Mouse (Mus musculus): ENCODE data around the gene Arhgap10.

Arhgap10 gene

DNA sequence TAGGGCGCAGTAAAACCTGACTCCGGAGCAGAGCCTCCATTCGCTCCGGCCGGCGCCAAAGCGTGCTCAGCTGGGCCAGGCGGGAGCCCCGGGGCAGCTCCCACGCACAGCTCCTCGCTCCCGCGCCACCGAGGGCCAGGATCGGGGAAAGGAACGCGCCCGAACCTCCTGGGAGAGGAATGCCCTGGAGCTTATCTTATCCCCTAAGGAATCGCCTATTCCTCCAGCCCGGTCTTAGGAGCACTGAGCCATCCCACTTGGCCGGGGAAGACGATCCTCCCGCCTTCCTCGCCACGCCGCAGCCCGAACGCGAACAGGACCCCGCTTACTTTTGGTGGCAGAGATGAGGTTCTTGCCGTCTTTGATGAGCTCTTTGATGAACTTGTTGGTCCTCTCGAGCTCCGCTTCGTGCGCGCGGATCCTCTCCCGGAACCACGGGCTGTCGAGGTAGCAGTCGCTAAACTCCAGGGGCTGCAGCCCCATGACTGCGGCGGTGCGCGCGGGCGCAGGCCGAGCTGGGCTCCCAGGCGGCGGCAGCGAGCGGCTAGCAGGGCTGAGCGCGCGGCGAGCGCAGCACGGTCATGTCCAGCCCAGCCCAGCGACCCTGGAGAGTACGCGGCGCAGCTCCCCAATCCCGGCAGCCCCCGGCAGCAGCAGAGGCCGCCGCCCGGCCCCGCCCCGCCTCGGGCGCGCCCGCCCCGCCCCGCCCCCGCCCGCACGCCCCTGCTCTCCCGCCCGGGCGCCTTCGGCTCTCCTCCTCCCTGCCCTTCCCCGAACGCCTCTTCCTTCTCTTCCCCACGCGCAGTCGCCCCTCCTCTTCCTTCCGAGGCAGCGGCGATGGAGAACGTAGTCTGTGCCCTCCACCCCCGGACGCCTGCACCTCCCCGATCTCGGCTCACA is at the start of gene Arhgap10:
Gene Arhgap10 (minus strand): TSS at position 653 of the 900 bp plus-strand sequence.
- peak; percentile 86 for DNase-seq (ENCODE audit: low spot score)

DNA sequence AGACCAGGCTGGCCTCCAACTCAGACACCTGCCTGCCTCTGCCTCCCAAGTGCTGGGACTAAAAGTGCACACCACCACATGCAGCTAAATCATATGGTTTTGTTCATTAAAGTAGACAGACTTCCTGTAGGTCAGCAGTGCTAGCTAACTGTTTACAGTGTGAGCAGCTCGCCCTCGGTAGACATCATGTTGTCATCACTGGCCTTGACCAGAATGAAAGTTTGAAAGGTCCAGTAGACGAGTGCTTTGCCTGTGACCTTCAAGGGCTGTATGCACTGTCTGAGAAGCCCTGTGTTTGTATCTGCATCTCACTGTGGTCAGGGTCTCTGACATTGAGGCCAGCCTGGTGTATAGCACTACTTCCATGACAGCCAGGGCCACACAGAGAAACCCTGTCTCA is 43.7 kb upstream of the Arhgap10 start:
- no peak for DNase-seq (ENCODE audit: low spot score)

DNA sequence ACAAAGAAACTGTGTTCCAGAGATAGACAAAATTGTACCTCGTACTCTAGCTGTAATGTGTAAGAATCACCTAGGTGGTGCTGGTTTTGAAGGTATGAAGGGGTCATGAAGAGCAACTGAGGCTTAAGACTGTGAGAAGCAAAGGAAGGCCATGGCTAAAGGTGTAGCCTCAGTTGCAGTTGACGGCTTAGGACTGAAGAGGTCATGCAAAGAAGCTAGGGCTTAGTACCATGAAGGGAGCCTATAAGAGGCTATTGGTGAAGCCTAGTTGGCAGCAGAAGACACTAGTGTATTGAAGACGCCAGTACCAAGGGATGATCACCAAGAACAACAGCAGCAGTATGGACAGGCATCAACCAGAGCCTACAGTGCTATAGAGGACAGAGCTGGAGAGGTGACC is 34.7 kb upstream of the Arhgap10 start:
- DNase-seq (ENCODE audit: low spot score): no peak

DNA sequence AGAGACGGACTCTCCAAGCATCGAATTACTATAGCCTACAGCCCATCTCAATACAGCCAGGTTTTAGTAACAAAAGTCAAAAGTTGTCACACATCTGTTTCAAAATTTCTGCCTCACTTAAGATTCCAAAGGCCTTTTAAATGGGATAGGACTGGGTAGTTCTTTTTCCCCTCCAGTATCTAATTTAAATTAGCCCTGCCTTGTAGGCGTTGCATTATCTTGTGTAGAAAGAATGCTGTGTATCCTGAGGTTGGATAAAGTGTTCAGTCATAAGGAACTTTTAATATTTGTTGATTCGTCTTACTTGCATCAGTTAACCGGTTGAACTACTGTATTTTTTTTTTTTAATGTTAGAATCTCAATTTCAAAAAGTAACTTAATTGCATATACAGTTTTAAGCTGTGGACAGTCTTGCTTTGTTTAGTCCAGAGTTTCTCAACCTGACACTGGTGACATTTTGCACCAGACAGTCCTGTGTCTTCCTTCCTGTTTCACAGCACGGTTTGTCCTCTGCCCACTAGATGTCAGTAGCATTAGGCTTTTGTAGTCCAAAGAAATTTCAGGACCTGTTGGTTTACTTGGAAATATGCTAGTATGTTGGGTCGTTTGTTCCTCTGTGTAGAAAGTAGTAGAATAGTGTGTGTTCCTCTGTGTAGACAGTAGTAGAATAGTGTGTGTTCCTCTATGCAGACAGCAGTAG is 32.3 kb upstream of the Arhgap10 start:
- no peak for DNase-seq (ENCODE audit: low spot score)

DNA sequence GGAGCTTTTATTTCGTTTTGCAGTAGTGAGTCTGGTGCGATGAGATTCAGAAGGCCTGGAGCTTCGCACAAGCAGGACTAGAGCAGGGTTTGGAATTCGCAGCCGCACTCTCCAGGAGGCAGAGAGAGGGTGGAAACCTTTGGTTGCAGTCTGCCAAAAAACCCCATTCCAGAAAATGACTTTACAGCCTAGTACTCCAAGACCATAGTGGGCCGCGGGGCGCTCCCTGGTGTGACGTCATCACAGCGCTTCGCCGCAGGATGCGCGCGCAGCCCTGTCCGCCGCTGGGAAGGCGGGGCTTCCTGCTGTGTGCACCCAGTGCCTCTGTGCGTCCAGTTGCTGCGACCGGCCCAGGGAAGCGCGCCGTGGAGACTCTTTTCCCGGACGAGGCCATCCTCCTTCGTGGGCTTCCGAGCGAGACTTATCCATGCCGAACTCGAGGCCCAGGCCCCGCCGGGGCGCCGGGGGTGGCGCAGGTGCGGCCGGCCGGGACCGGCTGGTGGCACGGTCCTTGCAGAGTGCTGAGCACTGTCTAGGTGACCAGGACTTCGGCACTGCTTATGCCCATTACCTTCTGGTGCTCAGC is 31.5 kb upstream of the Arhgap10 start, which contains the start of gene Prmt9:
Gene Prmt9 (plus strand): TSS at position 277 of the 586 bp plus-strand sequence.
- peak; percentile 86 for DNase-seq (ENCODE audit: low spot score)

DNA sequence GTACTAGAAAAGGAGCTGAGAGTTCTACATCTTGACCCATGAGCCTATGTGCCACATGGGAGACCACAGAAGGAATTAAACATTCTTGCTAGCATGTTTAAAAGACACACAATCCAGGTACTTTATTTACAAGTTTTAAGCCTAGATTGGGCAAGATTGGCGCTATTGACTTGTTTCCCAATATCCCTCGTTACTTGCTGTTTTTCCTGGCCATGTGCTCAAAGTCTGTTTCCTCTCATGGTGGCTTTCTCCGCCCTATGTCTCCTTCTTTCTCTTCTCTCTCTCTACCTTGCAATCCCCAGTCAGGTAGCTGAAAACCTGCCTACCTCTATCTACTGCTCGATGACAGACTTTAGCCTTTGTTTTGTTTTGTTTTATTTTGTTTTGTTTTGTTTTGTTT is 27.9 kb upstream of the Arhgap10 start:
- no peak for DNase-seq (ENCODE audit: low spot score)

DNA sequence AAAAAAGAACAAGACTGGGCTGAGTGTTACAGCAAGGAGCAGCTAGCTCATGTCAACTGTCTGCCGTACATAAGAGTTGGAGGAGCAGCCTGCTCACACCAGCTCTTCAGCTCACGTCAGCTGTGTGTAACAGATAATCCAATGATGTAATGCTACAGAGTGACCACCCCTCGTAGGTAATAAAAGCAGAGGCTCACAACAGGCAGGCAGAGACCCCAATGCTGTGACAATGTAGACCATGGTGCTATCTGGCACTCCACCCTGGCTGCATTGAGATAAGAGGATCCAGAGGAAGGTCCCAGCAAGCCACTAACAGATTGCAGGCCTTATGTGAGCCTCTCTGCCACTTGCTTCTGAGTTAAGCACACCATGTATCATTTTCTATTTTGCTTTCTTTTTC is 26.7 kb upstream of the Arhgap10 start:
- DNase-seq (ENCODE audit: low spot score): no peak

DNA sequence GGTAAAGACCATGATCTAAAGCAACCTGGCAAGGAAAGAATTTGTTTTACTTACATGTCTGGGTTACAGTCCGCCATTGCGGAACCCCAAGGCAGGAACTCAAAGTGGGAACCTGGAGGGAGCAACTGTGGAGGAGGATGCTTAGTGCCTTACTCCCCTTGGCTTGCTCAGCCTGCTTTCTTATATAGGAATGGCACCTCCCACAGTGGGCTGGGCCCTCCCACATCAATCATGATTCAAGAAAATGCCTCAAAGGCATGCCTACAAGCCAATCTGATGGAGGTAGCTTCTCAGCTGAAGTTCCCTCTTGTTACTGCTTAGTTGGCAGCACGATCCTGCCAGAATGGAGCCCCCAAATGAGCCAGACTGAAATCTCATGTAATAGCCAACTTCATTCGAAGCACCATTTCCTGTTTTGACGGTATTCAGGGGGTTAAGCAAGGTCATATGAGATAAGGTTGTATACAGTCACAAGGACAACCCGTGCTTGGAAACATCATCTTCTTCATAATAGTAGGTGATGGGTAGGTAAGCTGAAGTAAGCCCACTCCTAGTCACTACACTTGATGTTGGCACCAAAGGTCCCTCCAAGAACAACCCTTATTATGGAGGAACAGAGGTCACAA is 25.5 kb upstream of the Arhgap10 start:
- DNase-seq (ENCODE audit: low spot score): no peak

DNA sequence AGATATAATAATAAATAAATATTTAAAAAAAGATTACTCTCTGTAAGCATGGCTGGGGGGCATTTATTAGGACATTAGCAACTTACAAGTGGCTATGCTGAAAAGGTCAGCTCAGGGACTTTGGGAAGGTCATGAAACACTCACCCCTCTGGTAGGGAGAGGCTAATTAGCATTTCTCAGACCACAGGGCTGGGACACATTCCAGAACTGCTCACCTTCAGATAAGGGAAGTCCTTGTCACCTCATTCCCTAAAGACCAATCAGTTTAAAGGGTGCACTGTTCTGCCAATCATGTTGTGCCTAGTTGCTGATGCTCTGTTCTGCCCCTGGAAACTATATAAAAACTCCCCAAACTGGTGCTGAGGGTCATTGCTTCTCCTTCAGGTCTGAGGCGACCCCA is 20.5 kb upstream of the Arhgap10 start:
- no peak for DNase-seq (ENCODE audit: low spot score)

DNA sequence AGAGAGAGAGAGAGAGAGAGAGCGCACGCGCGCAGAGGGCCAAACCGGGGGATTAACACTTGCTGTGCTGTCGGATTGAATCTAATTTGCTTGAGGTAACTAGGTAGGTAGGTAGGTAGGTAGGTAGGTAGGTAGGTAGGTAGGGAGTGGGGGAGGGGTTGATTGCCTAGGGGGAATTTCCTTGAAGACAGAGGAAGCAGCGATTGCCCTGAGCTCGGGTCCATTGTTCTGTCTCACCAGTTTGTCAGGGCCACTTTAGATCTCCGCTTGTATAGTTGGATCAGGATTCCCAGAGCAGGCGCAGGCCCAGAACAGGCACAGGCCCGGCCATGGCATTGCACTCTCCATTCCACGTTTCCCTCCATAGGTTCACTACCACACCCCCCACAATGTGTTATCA is 19.1 kb upstream of the Arhgap10 start:
- DNase-seq (ENCODE audit: low spot score): no peak

DNA sequence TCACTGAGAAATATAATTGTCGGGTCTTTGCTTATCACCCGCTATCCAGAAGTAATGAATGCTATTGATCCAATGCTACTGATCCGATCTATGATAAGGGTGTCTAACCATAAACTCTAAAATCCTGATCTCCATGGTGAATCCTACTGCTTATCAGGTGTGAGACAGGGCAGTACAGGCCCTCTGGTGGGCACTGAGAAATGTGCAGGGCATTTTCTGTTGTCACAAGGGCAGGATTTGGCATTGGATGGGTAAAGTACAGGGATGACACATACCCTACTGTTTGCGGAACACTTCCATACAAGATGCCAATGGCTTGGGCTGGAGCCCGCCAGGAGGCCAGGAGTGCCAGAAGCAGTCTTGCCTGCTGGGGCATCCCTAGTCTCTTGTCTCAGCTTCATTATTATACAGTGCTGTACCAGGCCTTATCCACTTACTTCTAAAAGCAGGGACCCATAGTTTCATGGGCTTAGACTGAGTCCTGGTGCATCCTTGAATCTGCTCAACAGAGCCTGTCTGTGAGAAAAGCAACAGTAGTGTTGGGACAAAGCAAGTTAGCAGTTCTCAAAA is 17.4 kb upstream of the Arhgap10 start:
- no peak for DNase-seq (ENCODE audit: low spot score)

DNA sequence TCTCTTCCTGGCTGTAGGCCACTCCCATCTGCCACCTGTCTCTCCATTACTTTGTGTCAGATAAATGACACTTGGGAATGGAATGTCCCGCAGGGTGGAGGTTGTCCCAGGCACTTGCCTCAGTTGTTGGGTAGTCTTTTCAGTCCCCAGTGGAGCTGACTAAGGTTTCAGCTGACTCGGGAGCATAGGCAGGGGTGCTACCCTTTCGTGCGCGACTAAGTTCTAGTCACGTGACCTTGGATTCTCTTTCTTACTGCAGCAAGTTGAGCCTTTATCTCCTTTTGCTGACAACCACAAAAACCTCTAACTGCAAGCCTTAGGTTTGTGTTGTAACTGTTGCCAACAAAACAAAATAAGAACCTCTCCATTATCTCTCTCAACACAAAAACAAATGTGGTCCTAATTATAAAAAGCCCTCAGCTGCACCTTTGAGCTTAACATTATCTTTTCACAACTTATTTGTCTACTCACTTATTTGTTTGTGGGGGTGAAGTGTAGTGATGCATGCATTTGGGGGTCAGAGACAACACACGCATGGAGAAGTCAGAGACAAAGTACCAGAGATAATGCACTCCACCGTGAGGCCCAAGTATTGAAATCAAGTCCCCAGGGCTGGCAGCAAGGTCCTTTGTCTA is 16.7 kb upstream of the Arhgap10 start:
- DNase-seq (ENCODE audit: low spot score): no peak

DNA sequence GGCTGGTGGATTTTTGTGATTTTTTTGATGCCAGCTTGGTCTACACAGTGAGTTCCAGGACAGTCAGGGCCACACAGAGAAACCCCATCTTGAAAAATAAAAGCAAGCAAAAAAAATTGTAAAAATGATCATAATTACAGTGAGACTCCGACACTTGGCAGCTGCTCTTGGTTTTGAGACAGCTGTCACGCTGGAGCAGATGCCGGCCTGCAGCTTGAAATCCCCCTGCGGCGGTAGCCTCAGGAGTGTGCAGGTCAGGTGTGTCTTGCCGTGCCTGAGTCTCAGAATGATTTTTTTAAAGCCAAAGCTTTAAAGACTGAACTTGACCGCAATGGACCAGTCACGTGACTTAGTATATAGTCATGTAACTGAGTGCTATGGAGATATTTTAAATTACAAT is 8.4 kb upstream of the Arhgap10 start:
- DNase-seq (ENCODE audit: low spot score): no peak

DNA sequence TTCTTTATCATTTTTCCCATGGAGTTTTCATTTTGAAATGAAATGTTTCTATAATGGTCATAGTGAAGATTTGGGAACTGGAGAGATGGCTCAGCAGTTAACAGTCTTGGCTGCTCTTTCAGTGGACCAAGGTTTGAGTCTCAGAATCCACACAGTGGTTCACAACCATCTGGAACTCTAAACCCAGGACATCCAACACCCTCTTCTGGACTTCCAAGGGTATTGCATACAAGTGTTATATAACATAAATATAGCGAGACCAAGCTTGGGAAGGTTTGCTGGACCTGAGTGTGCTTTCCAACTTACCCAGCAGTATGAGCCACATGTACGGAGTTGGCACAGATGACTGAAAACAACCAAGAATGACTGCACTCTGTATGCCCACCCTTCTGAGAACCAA is 7.2 kb upstream of the Arhgap10 start:
- no peak for DNase-seq (ENCODE audit: low spot score)

DNA sequence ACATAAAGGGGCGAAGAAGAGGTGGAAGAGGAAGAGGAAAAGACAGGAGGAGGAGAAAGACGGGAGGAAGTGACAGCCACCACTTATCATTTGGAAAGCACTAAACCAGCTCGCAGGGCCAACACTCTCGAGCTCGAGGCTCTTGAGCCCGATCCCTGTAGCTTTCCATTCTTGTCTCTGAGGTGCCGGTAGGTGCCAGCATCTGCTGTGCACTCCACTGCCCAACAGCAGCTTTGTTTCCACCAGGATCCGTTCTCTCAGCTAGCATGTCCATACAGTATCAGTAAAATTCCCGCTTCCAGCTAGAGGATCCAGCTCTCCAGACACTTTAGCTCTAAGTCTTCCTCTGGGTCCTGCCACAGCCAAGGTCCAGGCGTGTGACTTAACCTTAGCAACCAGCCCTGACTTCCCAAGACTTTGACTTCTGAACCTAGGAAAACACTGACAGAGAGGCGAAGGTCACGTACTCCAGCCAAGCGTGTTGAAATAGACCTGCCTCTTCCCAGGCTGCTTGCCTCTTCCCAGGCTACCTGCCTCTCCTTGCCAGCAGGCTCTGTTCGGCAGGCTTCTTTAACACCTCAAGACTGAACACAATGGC is 6.4 kb upstream of the Arhgap10 start:
- DNase-seq (ENCODE audit: low spot score): no peak

DNA sequence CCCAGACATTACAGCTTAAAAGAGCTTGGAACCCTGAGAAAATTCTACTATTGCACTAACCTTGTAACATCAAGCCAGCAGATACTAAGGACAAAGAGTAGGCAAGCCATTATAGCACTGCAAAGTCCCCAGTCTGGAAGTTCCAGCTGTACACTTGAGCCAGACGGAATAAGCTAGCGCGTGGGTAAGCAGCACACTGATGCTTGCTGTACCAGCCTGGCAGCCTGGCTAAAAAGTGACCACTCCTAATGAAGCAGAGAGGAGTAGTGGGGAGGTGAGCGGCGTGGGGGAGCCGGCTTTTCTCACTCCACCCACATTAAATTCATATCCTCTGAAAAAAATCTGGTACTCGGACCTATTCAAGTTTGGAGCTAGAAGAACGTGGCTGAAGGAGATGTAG is 5.2 kb upstream of the Arhgap10 start:
- no peak for DNase-seq (ENCODE audit: low spot score)

DNA sequence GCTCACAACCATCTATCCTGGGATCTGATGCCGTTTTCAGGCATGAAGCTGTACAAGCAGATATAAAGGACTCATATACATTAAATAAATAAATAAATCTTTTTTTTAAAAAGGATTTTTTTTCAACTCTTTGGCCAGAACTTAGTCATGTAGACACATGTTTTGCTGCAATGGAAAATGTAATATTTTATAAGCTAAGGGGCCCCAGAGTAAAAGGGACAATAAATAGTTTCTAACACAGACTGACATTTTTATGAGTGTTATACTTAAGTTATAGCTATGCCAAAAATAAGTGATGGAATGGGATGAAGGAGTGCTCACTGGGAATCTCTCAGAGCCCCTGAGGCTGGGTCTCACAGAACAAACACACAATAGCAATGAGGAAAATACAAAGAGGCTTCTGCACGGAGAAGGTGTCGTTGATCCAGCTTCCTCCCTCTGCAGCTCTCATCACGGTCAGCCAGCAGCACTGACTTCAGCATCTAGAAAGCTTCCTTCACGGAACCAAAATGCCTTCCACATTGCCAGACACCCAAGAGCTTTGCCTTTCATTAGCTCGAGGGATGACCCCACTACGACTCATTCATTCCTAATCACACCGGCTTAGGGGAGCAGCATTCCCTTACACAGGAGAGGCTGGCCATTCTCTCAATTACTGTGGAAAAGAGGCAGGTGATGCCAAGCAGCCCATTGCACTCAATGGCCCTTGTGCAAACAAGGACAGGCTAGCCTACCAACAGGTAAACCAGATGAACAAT is 3.5 kb upstream of the Arhgap10 start:
- no peak for DNase-seq (ENCODE audit: low spot score)

DNA sequence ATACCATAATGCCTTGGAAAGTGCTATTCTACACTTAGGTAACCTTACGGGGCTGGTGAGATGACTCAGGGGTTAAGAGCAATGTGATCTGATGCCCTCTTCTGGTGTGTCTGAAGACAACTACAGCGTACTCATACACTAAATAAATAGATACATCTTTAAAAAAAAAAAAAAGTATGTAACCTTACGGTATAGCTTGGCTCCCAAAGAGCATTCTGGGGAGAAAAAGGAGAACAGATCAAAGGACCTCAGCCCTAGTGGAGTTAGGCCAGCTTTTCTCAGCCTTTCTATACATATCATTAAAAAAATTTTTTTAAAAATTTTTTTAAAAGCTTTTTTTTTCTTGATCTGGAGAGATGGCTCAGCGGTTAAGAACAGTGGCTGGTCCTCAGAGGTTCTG is 2.8 kb upstream of the Arhgap10 start:
- no peak for DNase-seq (ENCODE audit: low spot score)

DNA sequence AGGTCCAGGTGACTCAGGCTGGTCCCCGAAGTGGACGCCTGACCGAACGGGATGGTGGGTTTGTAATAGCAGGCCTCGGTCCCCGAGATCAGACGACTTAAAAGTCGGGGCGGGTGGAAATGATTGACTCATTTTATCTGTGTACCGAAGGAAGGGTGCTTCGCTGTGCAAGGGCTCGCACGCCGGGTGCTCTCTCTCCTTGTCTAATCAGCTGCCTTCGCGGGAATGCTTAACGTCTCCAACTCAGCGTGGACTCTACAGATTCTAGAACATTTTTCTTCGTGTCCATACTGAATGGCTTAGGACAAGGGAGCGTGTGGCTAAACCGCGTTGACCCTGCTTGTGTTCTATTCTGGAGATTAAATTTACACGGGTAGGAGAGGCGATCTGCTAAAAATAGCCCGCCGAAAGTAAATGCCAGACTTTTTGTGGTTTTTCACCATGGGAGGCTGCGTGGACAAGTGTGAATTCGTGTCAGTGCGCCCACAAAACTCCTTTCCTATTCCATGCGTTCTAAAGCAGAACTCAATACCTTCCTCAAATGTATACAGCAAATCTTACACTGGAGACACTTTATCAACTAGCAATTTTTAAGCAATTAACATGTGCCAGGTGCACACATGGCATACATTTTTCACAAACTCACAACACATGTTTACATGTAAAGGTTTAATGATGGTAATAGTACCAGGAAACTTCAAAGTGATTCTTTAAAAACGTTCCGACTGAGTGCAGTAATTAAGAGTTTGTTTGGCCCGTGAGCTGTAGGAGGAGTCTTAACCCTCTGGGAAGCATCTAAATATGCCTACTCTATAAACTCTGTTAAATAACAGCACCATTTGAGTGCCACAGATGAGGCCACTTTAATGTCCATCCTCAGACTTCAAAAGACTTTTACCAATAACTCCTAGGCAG is 705 bp upstream of the Arhgap10 start:
- DNase-seq (ENCODE audit: low spot score): no peak

Data from ovary, adult 18-20 months (tissue).